Mouse (Mus musculus) small intestine, adult 2 months (tissue): ENCODE data around the gene Tbccd1. TPM values are rescaled to one million over a fixed set of nuclear protein-coding genes. Genes with fewer than 3 reads are reported as not detected.

Experiments
- H3K27ac ChIP-seq: fragments of 200-500 bp; 2 replicates; pipeline ENCODE4 v1.5.1; 2012; ENCODE audit warnings: low read depth, low read length, control low read depth, inconsistent platforms; ENCODE audit not compliant: insufficient read depth
- H3K27me3 ChIP-seq: fragments of 200-500 bp; 2 replicates; pipeline ENCODE4 v1.6.1; 2012; ENCODE audit warnings: mild to moderate bottlenecking, moderate library complexity, low read length, inconsistent platforms; ENCODE audit not compliant: control insufficient read depth, insufficient read depth
- H3K36me3 ChIP-seq: fragments of 200-500 bp; 2 replicates; pipeline ENCODE4 v1.6.1; 2012; ENCODE audit warnings: mild to moderate bottlenecking, low read length, control low read depth, inconsistent platforms; ENCODE audit not compliant: control insufficient read depth, insufficient read depth
- H3K4me1 ChIP-seq: fragments of 200-500 bp; 2 replicates; pipeline ENCODE4 v1.6.1; 2012; ENCODE audit warnings: low read length, inconsistent platforms, mixed read lengths; ENCODE audit not compliant: control insufficient read depth, insufficient read depth, insufficient read length
- H3K4me3 ChIP-seq: fragments of 200-500 bp; 2 replicates; pipeline ENCODE4 v1.5.1; 2012; ENCODE audit warnings: low read depth, mild to moderate bottlenecking, control low read depth, inconsistent platforms, low read length, moderate library complexity
- CTCF ChIP-seq: fragments of 200-500 bp; IDR thresholded peaks from 2 replicates; pipeline ENCODE4 v1.5.1; 2012; ENCODE audit warnings: low read depth, mild to moderate bottlenecking, control low read depth, inconsistent platforms, low read length, moderate library complexity, mixed read lengths; ENCODE audit not compliant: insufficient replicate concordance, insufficient read length; ENCODE audit errors: extremely low read depth
- POLR2A ChIP-seq: fragments of 200-500 bp; IDR thresholded peaks from 2 replicates; pipeline ENCODE4 v1.6.1; 2012; ENCODE audit warnings: low read depth, mild to moderate bottlenecking, control low read depth, inconsistent platforms, low read length, moderate library complexity
- WGBS: fragments of 180-500 bp; shearing (Covaris S2); methylation state at CpG from one replicate; pipeline ENCODE4 v1.1.7; 2018; 5-methylcytosine and 5-hydroxymethylcytosine counted together
- polyA plus RNA-seq: library from polyadenylated mRNA; depleted of rRNA; stranded (reverse); fragments of >200 nt; gene quantifications from 2 replicates; pipeline ENCODE4 v1.2.3, GENCODE M21; 2012

Gene Tbccd1
- polyA plus RNA-seq, 1 experiment: 5.1 TPM

- Histone ChIP-seq H3K4me3 (no peak overlapping the region), H3K4me1 (no peaks in the 10 kb centered on the region), H3K36me3 (no peaks in the 10 kb centered on the region), H3K27ac (no peak overlapping the region), H3K27me3 (no peaks in the 10 kb centered on the region)
- no peak for TF ChIP-seq CTCF
- no peak for TF ChIP-seq POLR2A
- WGBS: 47% methylated on average over 6 of the region's 6 CpGs
Observed at GRCm38 (mm10) chr16:22880900-22881299, 23.4 kb upstream of the Tbccd1 start.

GRCm38 (mm10) chr16:22879945-22880595 is 22.6 kb upstream of the Tbccd1 start:
- no peak for TF ChIP-seq CTCF
- no peak for TF ChIP-seq POLR2A
- no peaks in the 10 kb centered on the region for H3K27me3 ChIP-seq
- no peak overlapping the region for H3K4me3 ChIP-seq
- H3K36me3 ChIP-seq: 0 out of 2 replicates have a peak, but pooled peaks cover under 1% of the 10 kb centered on the region
- no peak overlapping the region for H3K27ac ChIP-seq
- 56% methylated on average over 7 of the region's 7 CpGs for WGBS
- no peaks in the 10 kb centered on the region for H3K4me1 ChIP-seq

GRCm38 (mm10) chr16:22878716-22879115 is 21.2 kb upstream of the Tbccd1 start:
- no peak for TF ChIP-seq POLR2A
- no peak for TF ChIP-seq CTCF
- H3K4me3 ChIP-seq: no peak overlapping the region
- no peaks in the 10 kb centered on the region for H3K27me3 ChIP-seq
- 76% methylated on average over 7 of the region's 7 CpGs for WGBS
- no peak overlapping the region for H3K27ac ChIP-seq
- 0 out of 2 replicates have a peak, but pooled peaks cover 1% of the 10 kb centered on the region for H3K36me3 ChIP-seq
- H3K4me1 ChIP-seq: no peaks in the 10 kb centered on the region

GRCm38 (mm10) chr16:22877660-22878390 is 20.4 kb upstream of the Tbccd1 start:
- Histone ChIP-seq H3K36me3 (peaks cover 10% of the 10 kb centered on the region), H3K27ac (no peak overlapping the region), H3K27me3 (no peaks in the 10 kb centered on the region), H3K4me1 (no peaks in the 10 kb centered on the region), H3K4me3 (no peak overlapping the region)
- WGBS: 70% methylated on average over 11 of the region's 11 CpGs
- TF ChIP-seq POLR2A: no peak
- TF ChIP-seq CTCF: no peak

GRCm38 (mm10) chr16:22876218-22877043 is 19.0 kb upstream of the Tbccd1 start:
- 49% methylated on average over 9 of the region's 9 CpGs for WGBS
- no peak overlapping the region for H3K4me3 ChIP-seq
- TF ChIP-seq POLR2A: no peak
- TF ChIP-seq CTCF: no peak
- peaks cover 22% of the 10 kb centered on the region for H3K36me3 ChIP-seq
- no peaks in the 10 kb centered on the region for H3K27me3 ChIP-seq
- H3K27ac ChIP-seq: no peak overlapping the region
- H3K4me1 ChIP-seq: no peaks in the 10 kb centered on the region

- H3K27ac ChIP-seq: no peak overlapping the region
- no peak for TF ChIP-seq POLR2A
- TF ChIP-seq CTCF: no peak
- peaks cover 53% of the 10 kb centered on the region for H3K36me3 ChIP-seq
- H3K4me1 ChIP-seq: no peaks in the 10 kb centered on the region
- no peak overlapping the region for H3K4me3 ChIP-seq
- 82% methylated on average over 4 of the region's 4 CpGs for WGBS
- no peaks in the 10 kb centered on the region for H3K27me3 ChIP-seq
Observed at GRCm38 (mm10) chr16:22873369-22873768, 15.9 kb upstream of the Tbccd1 start.

GRCm38 (mm10) chr16:22872397-22872796 is 14.9 kb upstream of the Tbccd1 start:
- H3K4me1 ChIP-seq: no peaks in the 10 kb centered on the region
- no peak overlapping the region for H3K4me3 ChIP-seq
- H3K27me3 ChIP-seq: no peaks in the 10 kb centered on the region
- TF ChIP-seq POLR2A: no peak
- TF ChIP-seq CTCF: no peak
- no peak overlapping the region for H3K27ac ChIP-seq
- WGBS: 96% methylated on average over 8 of the region's 8 CpGs
- peaks cover 60% of the 10 kb centered on the region for H3K36me3 ChIP-seq
